Mouse (Mus musculus) heart, adult 2 months (tissue): ENCODE results near the gene Ermap. TPM values are rescaled to one million over a fixed set of nuclear protein-coding genes. Genes with fewer than 3 reads are reported as not detected.

Experiments
- DNase-seq, 2 experiments: peaks; one replicate each; pipeline ENCODE4 v3.0.0; 2021
- H3K27ac ChIP-seq: fragments of 200-600 bp; 2 replicates; pipeline ENCODE4 v1.8.1; 2022
- H3K27me3 ChIP-seq: fragments of 200-500 bp; 2 replicates; pipeline ENCODE4 v1.6.1; 2012; ENCODE audit warnings: mild to moderate bottlenecking, low read length, inconsistent platforms, mixed read lengths; ENCODE audit not compliant: control insufficient read depth, insufficient read depth
- H3K36me3 ChIP-seq: fragments of 200-500 bp; 2 replicates; pipeline ENCODE4 v1.6.1; 2012; ENCODE audit warnings: low read length, inconsistent platforms; ENCODE audit not compliant: control insufficient read depth, insufficient read depth
- H3K4me1 ChIP-seq: fragments of 200-500 bp; 2 replicates; pipeline ENCODE4 v1.6.1; 2011; ENCODE audit warnings: low read length; ENCODE audit not compliant: control insufficient read depth, insufficient read depth
- H3K4me3 ChIP-seq: fragments of 200-600 bp; 2 replicates; pipeline ENCODE4 v1.8.1; 2022
- H3K79me2 ChIP-seq: fragments of 200-500 bp; replicated peaks from 2 replicates; pipeline ENCODE4 v1.6.1; 2012; ENCODE audit warnings: mild to moderate bottlenecking, inconsistent platforms, low read length, moderate library complexity, mixed read lengths; ENCODE audit not compliant: control insufficient read depth, insufficient read depth
- H3K9ac ChIP-seq: fragments of 200-500 bp; 2 replicates; pipeline ENCODE4 v1.6.1; 2012; ENCODE audit warnings: low read depth, mild to moderate bottlenecking, control low read depth, inconsistent platforms, low read length, mixed read lengths
- CTCF ChIP-seq: fragments of 200-600 bp; IDR thresholded peaks from 2 replicates; pipeline ENCODE4 v1.8.1; 2022; ENCODE audit warnings: antibody characterized with exemption, mild to moderate bottlenecking, moderate library complexity
- EP300 ChIP-seq: fragments of 200-500 bp; IDR thresholded peaks from 2 replicates; pipeline ENCODE4 v1.6.1; 2011; ENCODE audit warnings: low read depth, low read length, control low read depth; ENCODE audit not compliant: insufficient read depth
- POLR2A ChIP-seq: fragments of 200-500 bp; IDR thresholded peaks from 2 replicates; pipeline ENCODE4 v1.6.1; 2011; ENCODE audit warnings: mild to moderate bottlenecking, low read depth, low read length, control low read depth; ENCODE audit not compliant: insufficient read depth
- WGBS: fragments of 180-500 bp; shearing (Covaris S2); methylation state at CpG from one replicate; pipeline ENCODE4 v1.1.7; 2018; 5-methylcytosine and 5-hydroxymethylcytosine counted together
- intact Hi-C: fragments of 180-260 bp; cut with DNase I; formaldehyde crosslinking; loops from one replicate; pipeline ENCODE4 v1.15.1; 2025
- polyA plus RNA-seq: library from polyadenylated mRNA; depleted of rRNA; stranded (reverse); fragments of >200 nt; gene quantifications from 2 replicates; pipeline ENCODE4 v1.2.3, GENCODE M21; 2012
- total RNA-seq, 2 experiments: library from RNA; stranded (reverse); gene quantifications; 2 replicates each; pipeline ENCODE4 v1.2.3; 2021

Ermap gene
- total and polyA plus RNA-seq, 3 experiments = 0.09 to 0.10 TPM; not detected in 1

GRCm38 (mm10) chr4:119157891-119158290 is 31.9 kb downstream of the Ermap start:
- Histone ChIP-seq H3K4me1 (no peaks in the 10 kb centered on the region), H3K27ac (no peak overlapping the region), H3K36me3 (no peaks in the 10 kb centered on the region), H3K9ac (no peak overlapping the region), H3K27me3 (no peaks in the 10 kb centered on the region), H3K79me2 (no peaks in the 10 kb centered on the region), H3K4me3 (no peak overlapping the region)
- DNase-seq = no peak
- TF ChIP-seq CTCF (no peak), POLR2A (no peak), EP300 (no peak)
- WGBS = 72% methylated on average over 5 of the region's 5 CpGs
- intact Hi-C loops = loop anchor here (2.0 kb wide), 1 partner anchor 47 kb away; no protein-coding TSS in a partner anchor

GRCm38 (mm10) chr4:119157186-119157585 is 32.6 kb downstream of the Ermap start:
- WGBS = 24% methylated on average over 2 of the region's 2 CpGs
- TF ChIP-seq POLR2A (no peak), CTCF (peak; percentile 76), EP300 (no peak)
- Histone ChIP-seq H3K4me3 (no peak overlapping the region), H3K27me3 (no peaks in the 10 kb centered on the region), H3K9ac (no peak overlapping the region), H3K4me1 (no peaks in the 10 kb centered on the region), H3K36me3 (no peaks in the 10 kb centered on the region), H3K27ac (no peak overlapping the region), H3K79me2 (no peaks in the 10 kb centered on the region)
- peak; percentile 35 to 72 for DNase-seq
- intact Hi-C loops = loop anchor here (2.0 kb wide), 1 partner anchor 48 kb away; no protein-coding TSS in a partner anchor

GRCm38 (mm10) chr4:119148741-119149140 is 41.1 kb downstream of the Ermap start:
- H3K27ac ChIP-seq = no peak overlapping the region
- WGBS = 74% methylated on average over 11 of the region's 11 CpGs
- intact Hi-C loops = no loop called here
- no peaks in the 10 kb centered on the region for H3K27me3 ChIP-seq
- TF ChIP-seq CTCF (no peak), POLR2A (no peak), EP300 (no peak)
- no peak overlapping the region for H3K4me3 ChIP-seq
- H3K36me3 ChIP-seq = no peaks in the 10 kb centered on the region
- H3K4me1 ChIP-seq = no peaks in the 10 kb centered on the region
- H3K9ac ChIP-seq = no peak overlapping the region
- no peak for DNase-seq
- H3K79me2 ChIP-seq = no peaks in the 10 kb centered on the region

GRCm38 (mm10) chr4:119147347-119147746 is 42.5 kb downstream of the Ermap start:
- Histone ChIP-seq H3K4me3 (no peak overlapping the region), H3K79me2 (no peaks in the 10 kb centered on the region), H3K27me3 (no peaks in the 10 kb centered on the region), H3K9ac (no peak overlapping the region), H3K36me3 (no peaks in the 10 kb centered on the region), H3K4me1 (no peaks in the 10 kb centered on the region), H3K27ac (no peak overlapping the region)
- DNase-seq = no peak
- intact Hi-C loops = no loop called here
- WGBS = 79% methylated on average over 5 of the region's 5 CpGs
- no peak for TF ChIP-seq EP300
- no peak for TF ChIP-seq CTCF
- TF ChIP-seq POLR2A = no peak

GRCm38 (mm10) chr4:119146816-119147215 is 43.0 kb downstream of the Ermap start:
- Histone ChIP-seq H3K36me3 (no peaks in the 10 kb centered on the region), H3K4me1 (no peaks in the 10 kb centered on the region), H3K79me2 (no peaks in the 10 kb centered on the region), H3K4me3 (no peak overlapping the region), H3K27me3 (no peaks in the 10 kb centered on the region), H3K9ac (no peak overlapping the region), H3K27ac (no peak overlapping the region)
- DNase-seq = no peak
- 75% methylated on average over 7 of the region's 7 CpGs for WGBS
- intact Hi-C loops = no loop called here
- TF ChIP-seq POLR2A (no peak), CTCF (no peak), EP300 (no peak)

- 25% methylated on average over 24 of the region's 24 CpGs for WGBS
- Histone ChIP-seq H3K4me3 (no peak overlapping the region), H3K27me3 (no peaks in the 10 kb centered on the region), H3K27ac (no peak overlapping the region), H3K79me2 (no peaks in the 10 kb centered on the region), H3K9ac (no peak overlapping the region), H3K36me3 (no peaks in the 10 kb centered on the region), H3K4me1 (no peaks in the 10 kb centered on the region)
- no peak for TF ChIP-seq POLR2A
- no peak for TF ChIP-seq EP300
- peak; percentile 61 for TF ChIP-seq CTCF
- intact Hi-C loops = no loop called here
- DNase-seq = peak in 1 of 2 experiments; percentile 28
Measured at GRCm38 (mm10) chr4:119142230-119142871, 47.5 kb downstream of the Ermap start.
